In the genomic region with DNA sequence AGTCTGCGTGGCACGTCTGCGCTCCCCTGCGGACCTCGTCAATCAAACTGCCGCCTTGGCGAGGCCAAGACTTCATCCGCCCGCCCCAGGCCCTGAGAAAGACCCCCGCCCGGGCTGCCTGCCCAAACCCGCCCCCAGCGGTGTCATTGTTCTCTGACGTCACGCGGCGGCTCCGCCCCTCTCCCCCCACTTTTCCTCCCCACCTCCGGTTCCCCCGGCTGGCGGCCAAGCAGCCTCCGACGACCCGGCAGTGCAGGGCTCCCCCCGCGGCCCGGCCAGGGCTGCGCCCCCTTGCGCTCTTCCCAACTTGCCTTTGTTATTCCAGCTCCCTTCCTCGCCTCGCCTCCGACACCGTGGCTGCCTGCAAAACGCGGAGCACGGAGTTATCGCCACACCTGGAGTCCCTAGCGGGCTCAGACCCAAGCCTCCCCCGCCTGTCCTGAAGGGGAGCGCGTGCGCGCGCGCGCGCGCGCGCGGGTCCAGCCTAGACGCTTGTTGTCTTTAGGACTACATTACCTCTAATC, we compare ENCODE assay signal across 8 mouse cellular contexts. TPM values are rescaled to one million over a fixed set of nuclear protein-coding genes. Genes with fewer than 3 reads are reported as not detected.
DNase-seq lines count a peak whose midpoint lies in the region; ATAC-seq lines count a peak whose summit lies in the region.

No protein-coding gene starts in this region.

- no peaks in the 10 kb centered on the region for H3K9me3 ChIP-seq in hindbrain, embryonic 14.5 days (ENCODE audit: control insufficient read depth, low read length)

- no peaks in the 10 kb centered on the region for H3K36me3 ChIP-seq in hindbrain, embryonic 14.5 days (replicated peaks; ENCODE audit: control insufficient read depth, insufficient read depth)

- WGBS in hindbrain, embryonic 14.5 days = under 1% methylated on average over 50 of the region's 52 CpGs

- peak overlapping the region; percentile 99 for H3K9ac ChIP-seq in hindbrain, embryonic 14.5 days

- no peaks in the 10 kb centered on the region for H3K27me3 ChIP-seq in hindbrain, embryonic 14.5 days (ENCODE audit: control insufficient read depth, insufficient read depth, low read length)

- DNase-seq in MN1 (ENCODE audit: low spot score) = peak; percentile 98
- peak; percentile 97 for DNase-seq in cerebellum, adult 9-11 months
- DNase-seq in frontal cortex, postnatal 25 days (ENCODE audit: low spot score in 2 of 2) = peak; percentile 80 to 88
- peak; percentile 97 for DNase-seq in hindbrain, embryonic 14.5 days (ENCODE audit: low spot score)
- DNase-seq in layer of hippocampus, postnatal 25 days (ENCODE audit: extremely low spot score in 1 of 2, low spot score in 1 of 2) = peak; percentile 88 to 96
- peak; percentile 98 for DNase-seq in lung, postnatal 14 days
- DNase-seq in ovary, postnatal 36 days (ENCODE audit: low spot score) = peak; percentile 98
- DNase-seq in thymus, postnatal 14 days = peak; percentile 95

- H3K4me2 ChIP-seq in hindbrain, embryonic 14.5 days (replicated peaks) = peak overlapping the region; percentile 84

- H3K27ac ChIP-seq in hindbrain, embryonic 14.5 days = peak overlapping the region; percentile 99

- ATAC-seq in hindbrain, embryonic 14.5 days (ENCODE audit: low FRiP score) = peak; percentile 90

- peak overlapping the region; percentile 94 for H3K4me3 ChIP-seq in hindbrain, embryonic 14.5 days (replicated peaks; ENCODE audit: low read length)

- peaks cover 31% of the 10 kb centered on the region for H3K4me1 ChIP-seq in hindbrain, embryonic 14.5 days (replicated peaks; ENCODE audit: control insufficient read depth, insufficient read depth, low read length)

RNA-seq across cellular contexts. Expression of a gene that starts 1.5 kb away (rescaled TPM):
- 70.0 and 70.6 TPM in 2 replicates for polyA plus RNA-seq in hindbrain, embryonic 14.5 days (2014; fragmentation: Nextera tagmentation; extraction: Ambion mirVana)
- 100 to 1,000 TPM in 1 of 2 experiments, 10 to 100 TPM in 1; 82.5 to 105 TPM for total RNA-seq in layer of hippocampus, postnatal 25 days (2021)

Comparison
In these comparisons a context has a peak if more than half of its experiments do, and no peak if none do; other contexts are left out.
1. Peak in every context shown above with its lines: DNase-seq, ATAC-seq, H3K4me3 ChIP-seq and H3K27ac ChIP-seq.